8 mouse cellular contexts compared by ENCODE assay signal in genomic region chr2:154558264-154559039, GRCm38 (mm10). TPM values are rescaled to one million over a fixed set of nuclear protein-coding genes. Genes with fewer than 3 reads are reported as not detected.
DNase-seq lines count a peak whose midpoint lies in the region; ATAC-seq and TF ChIP-seq lines count a peak whose summit lies in the region.

TSS of gene Necab3 (minus strand) at chr2:154558890.

- no peak for TF ChIP-seq POLR2A in spleen, adult 2 months (IDR thresholded peaks at IDR 0.05; ENCODE audit: low read depth, low read length)

- 6% methylated on average over 34 of the region's 34 CpGs for WGBS in heart, embryonic 13.5 days
- 14% methylated on average over 33 of the region's 34 CpGs for WGBS in spleen, adult 2 months

- DNase-seq in CD4-positive helper T cell, adult 2 months (ENCODE audit: low read depth, low spot score) = peak; percentile 61
- DNase-seq in G1E (ENCODE audit: low spot score) = peak; percentile 88
- DNase-seq in embryo, embryonic 10 days (ENCODE audit: low spot score) = peak; percentile 60
- DNase-seq in layer of hippocampus, postnatal 36 days = peak in 1 of 2 experiments; percentile 51
- peak; percentile 37 for DNase-seq in mesoderm, embryonic 11.5 days (ENCODE audit: low read depth, low spot score)
- no peak for DNase-seq in spleen, adult 2 months (ENCODE audit: low read depth in 1 of 2, low spot score in 2 of 2)
- no peak for DNase-seq in yolk sac, embryonic 10.5 days (ENCODE audit: low spot score)

- H3K9me3 ChIP-seq in G1E (replicated peaks) = no peaks in the 10 kb centered on the region
- no peaks in the 10 kb centered on the region for H3K9me3 ChIP-seq in heart, embryonic 13.5 days

- H3K36me3 ChIP-seq in G1E (replicated peaks) = peaks cover 97% of the 10 kb centered on the region
- peaks cover 29% of the 10 kb centered on the region for H3K36me3 ChIP-seq in heart, embryonic 13.5 days
- H3K36me3 ChIP-seq in spleen, adult 2 months (ENCODE audit: control insufficient read depth, insufficient read depth, low read length) = peaks cover 2% of the 10 kb centered on the region; the same call in 1 of the 2 replicates

- no peak for TF ChIP-seq CTCF in G1E (IDR thresholded peaks at IDR 0.05; ENCODE audit: low read depth, low read length)
- TF ChIP-seq CTCF in spleen, adult 2 months (IDR thresholded peaks at IDR 0.05; ENCODE audit: extremely low read depth, insufficient read depth, insufficient read length, insufficient replicate concordance) = no peak

- peak within 1 kb of the TSS; percentile 37 for H3K9ac ChIP-seq in heart, embryonic 13.5 days

- peak within 1 kb of the TSS; percentile 63 for H3K4me2 ChIP-seq in heart, embryonic 13.5 days

- H3K4me3 ChIP-seq in G1E (ENCODE audit: low read depth, low read length) = peak within 1 kb of the TSS; percentile 72
- H3K4me3 ChIP-seq in heart, embryonic 13.5 days = peak within 1 kb of the TSS; percentile 35
- peak within 1 kb of the TSS; percentile 43 for H3K4me3 ChIP-seq in spleen, adult 2 months (ENCODE audit: extremely low read depth, insufficient read depth, insufficient read length)

- peaks cover 65% of the 10 kb centered on the region for H3K4me1 ChIP-seq in G1E (ENCODE audit: insufficient read depth, low read depth, low read length)
- H3K4me1 ChIP-seq in heart, embryonic 13.5 days = peaks cover 40% of the 10 kb centered on the region
- H3K4me1 ChIP-seq in spleen, adult 2 months (ENCODE audit: control insufficient read depth, insufficient read depth, insufficient read length) = peaks cover 8% of the 10 kb centered on the region

- no peak within 1 kb of the TSS for H3K27ac ChIP-seq in heart, embryonic 13.5 days (replicated peaks)
- H3K27ac ChIP-seq in spleen, adult 2 months (ENCODE audit: insufficient read depth, low read length) = no peak within 1 kb of the TSS

- ATAC-seq in G1E (ENCODE audit: extremely low read depth, insufficient number of reproducible peaks, low FRiP score, poor library complexity, severe bottlenecking) = peak; percentile 34; the same call in 1 of the 2 replicates
- ATAC-seq in heart, embryonic 13.5 days (ENCODE audit: extremely low read depth, insufficient number of reproducible peaks, low FRiP score, low TSS enrichment) = no peak

- no peaks in the 10 kb centered on the region for H3K27me3 ChIP-seq in G1E (ENCODE audit: insufficient read depth, low read length)
- peaks cover 15% of the 10 kb centered on the region for H3K27me3 ChIP-seq in heart, embryonic 13.5 days (replicated peaks)
- H3K27me3 ChIP-seq in spleen, adult 2 months (ENCODE audit: control insufficient read depth, insufficient read depth, low read length) = no peaks in the 10 kb centered on the region

RNA-seq across cellular contexts. Expression of gene Necab3, which starts in this region (rescaled TPM):
- total RNA-seq in G1E (2014; fragmentation: Nextera tagmentation) (13.0 and 13.2 TPM in 2 replicates), G1E (2017) (6.8 and 7.6 TPM in 2 replicates)
- polyA plus RNA-seq in G1E (2012) = 9.8 and 11.6 TPM in 2 replicates
- polyA plus RNA-seq in heart, embryonic 13.5 days (2015; fragmentation: Nextera tagmentation; extraction: Ambion mirVana) = 1.0 and 1.4 TPM in 2 replicates
- 10 to 100 TPM; 26.8 to 28.6 TPM for total RNA-seq in layer of hippocampus, postnatal 36 days (2021)
- 0.63 and 1.1 TPM in 2 replicates for polyA plus RNA-seq in spleen, adult 2 months (2012; rRNA removed)

Comparison
In these comparisons a context has a peak if more than half of its experiments do, and no peak if none do; other contexts are left out.
1. DNase-seq: peak in CD4-positive helper T cell, adult 2 months (single experiment), G1E (single experiment), embryo, embryonic 10 days (single experiment) and mesoderm, embryonic 11.5 days (single experiment); none in spleen, adult 2 months (0 of 2) and yolk sac, embryonic 10.5 days (single experiment).
2. Peak in every context shown above with its lines, with median percentiles within 50 percentile points of each other: H3K4me3 ChIP-seq.